Mouse (Mus musculus) frontal cortex, adult 2 months (tissue): ENCODE measurements at regions not wholly inside any gene's neighbourhood (a gene's known extent, or its start where the extent isn't known, plus 50 kb on each side); places are given as distances from the start of the nearest gene placed in this dataset.

Source experiments
- DNase-seq, 2 experiments: peaks; one replicate each; pipeline ENCODE4 v3.0.0; 2022; ENCODE audit warnings: low spot score in 1 of 2; ENCODE audit errors: extremely low spot score in 1 of 2

- DNase-seq: peak in 1 of 2 experiments; percentile 46
These were observed 71.4 kb downstream of the Fam173b start for GRCm38 (mm10) chr15:31673038-31673437.

- peak in 1 of 2 experiments; percentile 13 for DNase-seq
These were observed 75.1 kb downstream of the Fam173b start for GRCm38 (mm10) chr15:31676771-31677191.

DNA sequence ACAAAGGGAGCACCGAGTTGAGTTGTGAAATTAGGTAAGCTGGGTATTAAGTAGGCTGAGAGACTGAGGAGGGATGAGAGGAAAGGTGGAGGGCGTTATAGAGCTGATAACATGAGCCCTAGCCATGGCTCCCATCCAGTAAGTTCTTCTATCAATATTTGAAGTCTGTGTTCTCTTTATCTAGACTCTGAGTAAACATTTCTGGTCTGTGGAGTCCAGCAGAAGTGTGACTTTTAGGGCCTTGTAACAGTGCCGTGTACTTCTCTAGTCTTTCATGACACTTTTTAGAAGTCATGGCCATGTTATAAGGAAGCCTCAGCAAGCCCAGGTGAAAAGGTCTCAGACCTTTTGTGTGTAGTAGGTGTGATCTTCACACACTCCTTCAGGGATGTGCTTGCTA, 91.5 kb downstream of the Fam173b start:
- no peak for DNase-seq

GRCm38 (mm10) chr15:31694877-31695671, 93.4 kb downstream of the Fam173b start:
- no peak for DNase-seq

DNA sequence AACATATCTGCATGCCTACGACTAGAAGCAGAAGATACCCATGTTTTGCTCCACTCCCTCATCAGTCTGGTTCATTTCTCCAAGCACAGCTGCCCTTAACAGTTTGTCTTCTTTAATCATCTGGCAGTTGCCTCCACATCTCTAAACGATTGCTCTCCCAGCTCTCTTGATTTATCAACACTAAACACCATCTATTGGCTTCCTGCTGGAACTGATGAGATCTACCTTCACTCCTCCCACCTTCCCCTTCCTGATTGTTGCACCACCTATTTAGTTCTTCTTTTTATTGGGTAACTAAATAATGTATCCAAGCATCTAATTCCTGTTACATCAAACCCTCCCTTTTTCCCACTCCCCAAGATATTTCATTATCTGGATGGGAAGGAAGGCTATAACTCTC, 101.7 kb downstream of the Fam173b start:
- no peak for DNase-seq

DNA sequence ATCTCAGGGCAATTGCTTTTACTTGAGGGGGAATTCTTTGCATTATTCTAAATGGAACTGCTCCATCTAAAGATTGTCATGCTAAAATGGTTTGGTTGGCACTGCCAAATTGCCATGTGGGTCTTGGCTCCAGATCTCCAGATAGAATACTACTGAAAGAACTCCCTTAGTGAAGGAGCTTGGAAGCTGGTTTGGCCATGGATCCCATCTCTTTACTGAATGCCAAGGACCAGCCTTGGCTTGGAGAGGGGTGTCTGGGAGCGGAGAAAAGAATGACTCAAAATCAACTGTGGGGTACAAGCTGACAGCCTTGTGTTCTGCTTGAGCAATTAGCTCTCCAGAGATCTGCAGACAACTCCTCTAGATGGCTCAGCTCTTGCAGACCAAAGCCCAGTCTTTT, 105.8 kb downstream of the Fam173b start:
- no peak for DNase-seq

DNA sequence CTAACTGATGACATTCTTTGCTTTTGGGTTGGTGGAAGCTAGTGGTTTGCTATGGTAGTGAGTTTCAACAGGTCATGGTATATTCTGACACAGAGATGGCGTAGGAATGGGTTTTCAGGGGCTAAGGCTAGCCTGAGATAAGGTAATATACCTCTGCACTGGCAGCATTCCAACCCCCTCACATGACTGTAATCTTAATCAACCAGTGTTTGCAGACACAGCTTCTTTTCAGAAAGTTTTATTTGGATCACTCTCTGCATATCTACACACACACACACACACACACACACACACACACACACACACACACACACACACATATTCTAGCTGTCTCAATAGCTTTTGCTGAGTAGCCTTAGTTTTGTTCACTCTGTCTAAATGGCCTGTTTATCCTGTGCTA, 119.4 kb downstream of the Fam173b start:
- no peak for DNase-seq

DNA sequence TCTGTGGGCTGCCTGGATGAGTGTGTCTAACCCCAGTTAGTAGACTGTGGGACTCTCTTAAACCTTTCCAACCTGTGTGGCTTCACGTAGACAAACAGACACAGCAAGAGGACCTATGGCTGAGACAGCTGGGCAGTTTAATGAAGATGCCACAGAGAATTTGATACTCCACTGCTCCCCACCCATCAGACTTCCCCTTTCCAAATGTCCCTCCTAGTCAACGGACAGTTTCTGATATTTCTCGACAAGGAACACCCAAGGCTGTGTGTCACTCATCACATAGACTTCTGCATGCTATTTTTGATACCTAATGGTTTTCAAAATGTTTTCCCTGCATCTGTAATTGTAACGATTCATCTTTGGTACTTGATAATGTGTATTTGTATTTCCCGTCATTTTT, 120.8 kb downstream of the Fam173b start:
- no peak for DNase-seq

GRCm38 (mm10) chr15:31724252-31724651, 122.6 kb downstream of the Fam173b start:
- no peak for DNase-seq

GRCm38 (mm10) chr15:31729133-31729532, 127.5 kb downstream of the Fam173b start:
- DNase-seq: no peak

GRCm38 (mm10) chr15:31741686-31742085, 140.0 kb downstream of the Fam173b start:
- no peak for DNase-seq

- DNase-seq: no peak
These were observed 142.9 kb downstream of the Fam173b start for GRCm38 (mm10) chr15:31744570-31744969.

DNA sequence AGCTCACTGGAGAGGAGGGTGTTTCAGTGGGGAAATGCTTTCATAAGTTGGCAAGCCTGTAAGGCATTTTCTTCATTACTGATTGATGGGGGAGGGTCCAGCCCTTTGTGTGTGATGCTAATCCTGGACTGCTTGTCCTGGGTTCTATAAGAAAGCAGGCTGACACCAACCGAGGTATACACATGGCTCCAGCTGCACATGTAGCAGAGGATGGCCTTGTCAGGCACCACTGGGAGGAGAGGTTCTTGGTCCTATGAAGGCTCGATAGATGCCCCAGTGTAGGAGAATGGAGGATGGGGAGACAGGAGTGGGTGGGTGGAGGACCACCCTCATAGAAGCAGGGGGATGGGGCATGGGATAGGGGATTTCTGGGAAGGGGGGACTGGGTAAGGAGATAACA, 151.0 kb downstream of the Fam173b start:
- no peak for DNase-seq

- DNase-seq: no peak
These were observed 152.1 kb downstream of the Fam173b start for GRCm38 (mm10) chr15:31753578-31754281.

DNA sequence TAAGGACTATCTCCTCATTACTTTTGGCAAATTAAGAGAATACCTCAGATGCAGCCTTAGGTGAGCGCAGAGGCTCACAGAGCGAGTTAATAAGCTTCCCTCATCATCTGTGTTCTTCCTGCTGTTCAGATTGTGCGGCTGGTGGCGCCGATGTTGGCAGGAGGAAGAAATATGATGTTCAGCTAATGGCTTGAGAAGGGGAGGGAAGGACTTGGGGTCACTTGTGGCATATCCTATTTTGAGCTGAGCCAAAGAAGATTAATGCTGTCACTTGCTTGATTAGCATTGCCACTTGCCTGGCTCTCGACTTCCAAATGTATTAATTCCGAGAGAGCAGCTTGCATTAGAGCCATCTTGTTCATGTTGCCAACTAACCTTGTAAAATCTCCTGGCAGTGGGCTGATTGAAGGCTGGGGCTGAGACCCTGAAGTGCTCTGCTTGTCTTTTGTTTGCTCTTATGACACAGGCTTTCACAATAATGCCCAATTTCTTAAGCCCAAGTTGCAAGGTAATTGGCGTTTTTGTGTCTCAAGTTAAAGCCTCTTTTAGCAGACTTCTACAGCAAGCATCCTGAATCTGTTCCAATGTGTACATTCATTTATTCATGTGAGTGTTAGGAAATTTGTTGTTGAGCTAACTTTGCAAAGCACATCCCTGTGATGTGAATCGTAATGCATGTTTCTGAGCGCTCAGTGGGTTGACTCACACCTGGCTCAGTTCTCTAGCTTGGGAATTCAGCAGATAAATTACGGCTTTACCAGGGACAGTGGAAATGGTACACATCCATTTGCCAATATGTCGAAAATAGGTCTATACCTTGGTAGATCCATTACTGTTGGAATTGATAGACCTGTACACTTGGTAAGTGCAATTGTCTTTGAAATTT, 167.6 kb downstream of the Fam173b start:
- DNase-seq: peak in 1 of 2 experiments; percentile 12

DNA sequence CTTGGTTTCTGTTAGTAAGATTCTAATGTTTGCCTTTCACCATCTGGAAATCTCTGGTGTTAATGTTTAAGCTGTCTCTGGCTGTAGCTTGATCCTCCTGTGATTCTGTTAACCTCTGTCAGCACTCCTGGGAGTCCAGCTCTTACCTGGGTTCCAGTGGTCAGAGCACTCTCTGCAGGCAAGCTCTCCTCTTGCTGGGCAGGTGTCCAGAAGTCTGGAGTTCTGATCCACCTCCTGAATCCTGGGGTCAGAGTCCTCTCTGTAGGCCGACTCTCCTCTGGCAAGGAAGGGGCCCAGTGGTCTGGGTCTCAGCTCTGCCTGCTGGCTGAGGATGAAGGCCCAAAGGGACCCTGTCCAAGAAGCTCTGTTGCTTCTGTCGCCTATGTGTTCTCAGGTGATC, 181.4 kb downstream of the Fam173b start:
- DNase-seq: no peak

DNA sequence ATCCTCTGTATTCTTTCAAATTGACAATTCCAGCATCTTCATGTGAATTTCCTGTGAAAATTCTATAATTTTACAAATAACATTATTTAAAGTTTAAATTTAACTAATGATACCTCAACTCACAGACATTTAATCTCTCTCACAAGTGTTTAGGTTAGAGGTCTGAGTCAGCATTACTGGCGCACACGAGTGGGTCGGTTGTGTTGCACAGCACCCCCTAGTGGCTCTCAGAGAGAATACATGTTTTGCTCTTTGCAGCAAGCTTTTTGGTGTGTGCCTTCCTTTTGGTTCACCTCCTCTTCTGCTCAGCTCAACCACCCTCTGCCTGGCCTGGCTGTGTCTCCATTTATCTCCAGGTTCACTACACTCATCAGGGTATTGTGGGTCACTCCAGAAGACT, 183.4 kb downstream of the Fam173b start:
- DNase-seq: no peak

- peak; percentile 74 to 87 for DNase-seq
These were observed 197.2 kb downstream of the Fam173b start for GRCm38 (mm10) chr15:31798863-31799262.

- no peak for DNase-seq
These were observed 203.9 kb downstream of the Fam173b start for GRCm38 (mm10) chr15:31805522-31805921.

GRCm38 (mm10) chr15:31815551-31815950, 213.9 kb downstream of the Fam173b start:
- DNase-seq: no peak

DNA sequence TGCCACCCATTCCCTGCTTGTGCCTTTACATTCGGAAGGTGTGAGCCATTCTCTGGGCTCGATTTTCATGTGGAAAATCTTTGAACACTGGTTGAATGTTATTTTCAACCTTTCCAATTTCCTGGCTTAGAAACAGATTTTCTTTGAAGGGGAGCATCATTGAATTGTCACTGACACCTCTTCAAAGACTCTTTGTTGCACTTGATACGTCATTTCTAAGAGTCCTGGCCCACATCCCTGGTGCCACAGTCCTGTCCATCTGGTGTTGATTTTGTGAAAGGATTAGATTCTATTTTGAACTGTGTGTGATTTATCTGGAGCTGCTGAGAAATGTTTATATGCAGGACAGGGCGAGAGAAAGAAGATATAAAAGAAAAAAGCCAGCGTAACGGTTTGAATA, 217.6 kb downstream of the Fam173b start:
- DNase-seq: peak in 1 of 2 experiments; percentile 6
